Mouse (Mus musculus) forebrain, embryonic 16.5 days (tissue): ENCODE data around the gene Sfi1. TPM values are rescaled to one million over a fixed set of nuclear protein-coding genes. Genes with fewer than 3 reads are reported as not detected.
"Not testable (repeated sequence)": the region's sequence is repeated elsewhere in the genome, so short reads cannot be mapped to it uniquely, and the experiment has no call there.

Experiments
- ATAC-seq: fragments of 200-750 bp; cut with Nextera tagmentation; 2 replicates; pipeline ENCODE4 v1.8.0; 2017; ENCODE audit warnings: mild to moderate bottlenecking, moderate library complexity
- H3K27ac ChIP-seq: fragments of 300-500 bp; sonication (generic); 2 replicates; pipeline ENCODE4 v1.5.1; 2014; ENCODE audit warnings: low read length, control low read depth
- H3K27me3 ChIP-seq: fragments of 300-500 bp; sonication (generic); replicated peaks from 2 replicates; pipeline ENCODE4 v1.6.1; 2014; ENCODE audit warnings: low read length; ENCODE audit not compliant: control insufficient read depth, insufficient read depth
- H3K36me3 ChIP-seq: fragments of 300-500 bp; sonication (generic); 2 replicates; pipeline ENCODE4 v1.6.1; 2014; ENCODE audit not compliant: control insufficient read depth, insufficient read depth
- H3K4me1 ChIP-seq: fragments of 300-500 bp; sonication (generic); replicated peaks from 2 replicates; pipeline ENCODE4 v1.6.1; 2014; ENCODE audit warnings: low read length; ENCODE audit not compliant: control insufficient read depth, insufficient read depth
- H3K4me2 ChIP-seq: fragments of 300-500 bp; sonication (generic); 2 replicates; pipeline ENCODE4 v1.6.1; 2014; ENCODE audit warnings: mild to moderate bottlenecking, low read length, control low read depth
- H3K4me3 ChIP-seq: fragments of 300-500 bp; sonication (generic); replicated peaks from 2 replicates; pipeline ENCODE4 v1.5.1; 2014; ENCODE audit warnings: mild to moderate bottlenecking, low read length, control low read depth
- H3K9ac ChIP-seq: fragments of 300-500 bp; sonication (generic); replicated peaks from 2 replicates; pipeline ENCODE4 v1.6.1; 2014; ENCODE audit warnings: low read depth, low read length, control low read depth
- H3K9me3 ChIP-seq: fragments of 300-500 bp; sonication (generic); 2 replicates; pipeline ENCODE4 v1.6.1; 2016; ENCODE audit warnings: low read length; ENCODE audit not compliant: control insufficient read depth
- WGBS: fragments of 180-500 bp; shearing (Covaris S2); extraction: QIAGEN DNeasy Blood & Tissue Kit; methylation state at CpG from one replicate; pipeline ENCODE4 v1.1.7; 2014; 5-methylcytosine and 5-hydroxymethylcytosine counted together
- polyA plus RNA-seq: library from polyadenylated mRNA; unstranded; fragments of >200 nt; fragmentation: Nextera tagmentation; extraction: Ambion mirVana; gene quantifications from 2 replicates; pipeline ENCODE4 v1.2.1, GENCODE M21; 2015

The Sfi1 gene
- polyA plus RNA-seq, 1 experiment from 2014 or later, result 23.9 TPM

GRCm38 (mm10) chr11:3126478-3127302 is 66.6 kb downstream of the Sfi1 start:
- not testable (repeated sequence) for H3K4me1 ChIP-seq, H3K27me3 ChIP-seq, H3K27ac ChIP-seq, H3K4me2 ChIP-seq, H3K9ac ChIP-seq, H3K4me3 ChIP-seq, H3K9me3 ChIP-seq, H3K36me3 ChIP-seq
- ATAC-seq, result peak; percentile 0; the same call in 1 of the 2 replicates
- 81% methylated on average over 6 of the region's 6 CpGs for WGBS

GRCm38 (mm10) chr11:3125922-3126321 is 67.3 kb downstream of the Sfi1 start:
- 86% methylated on average over 3 of the region's 4 CpGs for WGBS
- H3K36me3 ChIP-seq, H3K27me3 ChIP-seq, ATAC-seq, H3K9me3 ChIP-seq, H3K4me1 ChIP-seq, H3K4me2 ChIP-seq, H3K4me3 ChIP-seq, H3K27ac ChIP-seq, H3K9ac ChIP-seq: not testable (repeated sequence)

GRCm38 (mm10) chr11:3124932-3125810 is 68.1 kb downstream of the Sfi1 start:
- not testable (repeated sequence) for H3K36me3 ChIP-seq, ATAC-seq, H3K9ac ChIP-seq, H3K4me1 ChIP-seq, H3K9me3 ChIP-seq, H3K4me3 ChIP-seq, H3K27ac ChIP-seq, H3K27me3 ChIP-seq, H3K4me2 ChIP-seq
- 90% methylated on average over 22 of the region's 22 CpGs for WGBS

GRCm38 (mm10) chr11:3114403-3114802 is 78.9 kb downstream of the Sfi1 start:
- no peak for ATAC-seq
- no peaks in the 10 kb centered on the region for H3K4me1 ChIP-seq
- no peak overlapping the region for H3K4me2 ChIP-seq
- H3K9ac ChIP-seq, result no peak overlapping the region
- H3K4me3 ChIP-seq, result no peak overlapping the region
- no peaks in the 10 kb centered on the region for H3K36me3 ChIP-seq
- H3K27ac ChIP-seq, result no peak overlapping the region
- 64% methylated on average over 3 of the region's 3 CpGs for WGBS
- no peaks in the 10 kb centered on the region for H3K27me3 ChIP-seq
- peaks cover 8% of the 10 kb centered on the region; the same call in 1 of the 2 replicates for H3K9me3 ChIP-seq

GRCm38 (mm10) chr11:3106154-3106553 is 87.1 kb downstream of the Sfi1 start:
- H3K4me1 ChIP-seq, result no peaks in the 10 kb centered on the region
- no peak overlapping the region for H3K4me3 ChIP-seq
- 85% methylated on average over 3 of the region's 3 CpGs for WGBS
- peaks cover 41% of the 10 kb centered on the region for H3K9me3 ChIP-seq
- no peak overlapping the region for H3K4me2 ChIP-seq
- no peak overlapping the region for H3K27ac ChIP-seq
- ATAC-seq, result no peak
- no peaks in the 10 kb centered on the region for H3K36me3 ChIP-seq
- no peaks in the 10 kb centered on the region for H3K27me3 ChIP-seq
- H3K9ac ChIP-seq, result no peak overlapping the region

GRCm38 (mm10) chr11:3105261-3105731 is 88.0 kb downstream of the Sfi1 start:
- WGBS, result 95% methylated on average over 21 of the region's 21 CpGs
- no peak overlapping the region for H3K9ac ChIP-seq
- no peaks in the 10 kb centered on the region for H3K4me1 ChIP-seq
- no peak overlapping the region for H3K4me3 ChIP-seq
- no peak overlapping the region for H3K4me2 ChIP-seq
- ATAC-seq, result no peak
- H3K27ac ChIP-seq, result no peak overlapping the region
- H3K36me3 ChIP-seq, result no peaks in the 10 kb centered on the region
- H3K9me3 ChIP-seq, result peaks cover 45% of the 10 kb centered on the region
- no peaks in the 10 kb centered on the region for H3K27me3 ChIP-seq

GRCm38 (mm10) chr11:3104501-3105260 is 88.6 kb downstream of the Sfi1 start:
- not testable (repeated sequence) for H3K27me3 ChIP-seq, H3K36me3 ChIP-seq, H3K4me3 ChIP-seq, H3K27ac ChIP-seq, H3K9ac ChIP-seq, H3K4me2 ChIP-seq, H3K4me1 ChIP-seq, ATAC-seq
- 89% methylated on average over 20 of the region's 20 CpGs for WGBS
- peaks cover 48% of the 10 kb centered on the region for H3K9me3 ChIP-seq

- 81% methylated on average over 7 of the region's 7 CpGs for WGBS
- Histone ChIP-seq H3K9me3 (peaks cover 45% of the 10 kb centered on the region), H3K36me3 (no peaks in the 10 kb centered on the region), H3K4me2 (no peak overlapping the region), H3K4me1 (no peaks in the 10 kb centered on the region), H3K27ac (no peak overlapping the region), H3K4me3 (no peak overlapping the region), H3K27me3 (no peaks in the 10 kb centered on the region), H3K9ac (no peak overlapping the region)
- no peak for ATAC-seq
Measured at GRCm38 (mm10) chr11:3103619-3104164, 89.6 kb downstream of the Sfi1 start.
